Mouse (Mus musculus) bone marrow macrophage, adult 2 months (primary cell): ENCODE results near the gene Slc25a45.
A peak's percentile ranks its signal among the peaks of the same experiment; 100 is the strongest.

Experiments used
- CTCF ChIP-seq: IDR thresholded peaks from 2 replicates; pipeline ENCODE4 v1.5.1; 2012; ENCODE audit warnings: low read depth, mild to moderate bottlenecking, low read length, moderate library complexity
- POLR2A ChIP-seq: IDR thresholded peaks from 2 replicates; pipeline ENCODE4 v1.6.1; 2012; ENCODE audit warnings: mild to moderate bottlenecking, low read depth, low read length, borderline replicate concordance

GRCm38 (mm10) chr19:5843781-5844691 is 33.6 kb upstream of the Slc25a45 start:
- TF ChIP-seq CTCF: no peak
- peak; percentile 75; the same call in 1 of the 2 replicates for TF ChIP-seq POLR2A
